9 mouse cellular contexts compared by ENCODE assay signal in genomic region chr15:94265630-94266029, GRCm38 (mm10).
DNase-seq lines count a peak whose midpoint lies in the region; ATAC-seq and TF ChIP-seq lines count a peak whose summit lies in the region.
"Had no signal": no experiment of that assay in that cellular context is flagged by ENCODE, and none has a peak within 500 bp of the region (broad histone marks: within the 10 kb centered on the region; RNA-seq: fewer than 3 reads in every experiment).

No protein-coding gene starts in this region.

- no peak for ATAC-seq in kidney, embryonic 15.5 days (replicated peaks; ENCODE audit: low FRiP score)
- ATAC-seq in frontal cortex, adult (ENCODE audit: low TSS enrichment) = 0 out of 2 replicates have a peak, but pooled peaks have one; percentile 23

- intact Hi-C loops in left cerebral cortex, postnatal 4 days (cut with DNase I) = loop anchor here (5.0 kb wide), 1 partner anchor 247 kb away; no protein-coding TSS in a partner anchor

- H3K27me3 ChIP-seq in kidney, embryonic 15.5 days = no peaks in the 10 kb centered on the region
- H3K27me3 ChIP-seq: embryonic facial prominence, embryonic 13.5 days had no signal

- H3K4me1 ChIP-seq in kidney, embryonic 15.5 days = peaks cover 16% of the 10 kb centered on the region

- H3K4me2 ChIP-seq in kidney, embryonic 15.5 days = no peak overlapping the region
- H3K4me2 ChIP-seq: embryonic facial prominence, embryonic 13.5 days had no signal

- no peaks in the 10 kb centered on the region for H3K9me3 ChIP-seq in kidney, embryonic 15.5 days (replicated peaks)
- H3K9me3 ChIP-seq: embryonic facial prominence, embryonic 13.5 days had no signal

- TF ChIP-seq CTCF in brain, embryonic 14.5 days (IDR thresholded peaks at IDR 0.05; ENCODE audit: borderline replicate concordance, extremely low read depth, insufficient read depth, insufficient read length) = peak; percentile 93

- no peaks in the 10 kb centered on the region for H3K36me3 ChIP-seq in kidney, embryonic 15.5 days
- H3K36me3 ChIP-seq: embryonic facial prominence, embryonic 13.5 days had no signal

- H3K4me3 ChIP-seq in kidney, embryonic 15.5 days (replicated peaks) = no peak overlapping the region
- H3K4me3 ChIP-seq: embryonic facial prominence, embryonic 13.5 days had no signal

- no peak for TF ChIP-seq POLR2A in brain, embryonic 14.5 days (IDR thresholded peaks at IDR 0.05; ENCODE audit: borderline replicate concordance, extremely low read depth, insufficient read depth, insufficient read length, poor library complexity, severe bottlenecking)

- no peak overlapping the region for H3K27ac ChIP-seq in kidney, embryonic 15.5 days
- H3K27ac ChIP-seq: embryonic facial prominence, embryonic 13.5 days had no signal

- no peak overlapping the region for H3K9ac ChIP-seq in kidney, embryonic 15.5 days
- H3K9ac ChIP-seq: embryonic facial prominence, embryonic 13.5 days had no signal

- peak; percentile 74 for DNase-seq in kidney, adult 11 months
- peak; percentile 82 for DNase-seq in brain, embryonic 14.5 days (ENCODE audit: low read depth)
- DNase-seq in induced T-regulatory cell, adult 2 months (ENCODE audit: low read depth) = peak; percentile 80
- DNase-seq in left cerebral cortex, postnatal 4 days = peak; percentile 86
- DNase-seq in ovary, postnatal 14 days (ENCODE audit: low spot score) = peak; percentile 90
- DNase-seq in thymus, postnatal 14 days = peak; percentile 83

- 30% methylated on average over 10 of the region's 10 CpGs for WGBS in kidney, embryonic 15.5 days
